Mouse (Mus musculus) brain, embryonic 14.5 days (tissue): ENCODE measurements at regions not wholly inside any gene's neighbourhood (a gene's known extent, or its start where the extent isn't known, plus 50 kb on each side); places are given as distances from the start of the nearest gene placed in this dataset.

Experiments used
- DNase-seq: peaks from one replicate; pipeline ENCODE4 v3.0.0-alpha.2; 2011; ENCODE audit warnings: low read depth
- CTCF ChIP-seq: fragments of 200-500 bp; IDR thresholded peaks from 2 replicates; pipeline ENCODE4 v1.5.1; 2012; ENCODE audit warnings: inconsistent platforms, mild to moderate bottlenecking, moderate library complexity, borderline replicate concordance; ENCODE audit not compliant: insufficient read depth, insufficient read length; ENCODE audit errors: extremely low read depth
- POLR2A ChIP-seq: fragments of 200-500 bp; IDR thresholded peaks from 2 replicates; pipeline ENCODE4 v1.6.1; 2012; ENCODE audit warnings: mild to moderate bottlenecking, inconsistent platforms, borderline replicate concordance; ENCODE audit not compliant: poor library complexity, insufficient read depth, insufficient read length, severe bottlenecking; ENCODE audit errors: extremely low read depth

DNA sequence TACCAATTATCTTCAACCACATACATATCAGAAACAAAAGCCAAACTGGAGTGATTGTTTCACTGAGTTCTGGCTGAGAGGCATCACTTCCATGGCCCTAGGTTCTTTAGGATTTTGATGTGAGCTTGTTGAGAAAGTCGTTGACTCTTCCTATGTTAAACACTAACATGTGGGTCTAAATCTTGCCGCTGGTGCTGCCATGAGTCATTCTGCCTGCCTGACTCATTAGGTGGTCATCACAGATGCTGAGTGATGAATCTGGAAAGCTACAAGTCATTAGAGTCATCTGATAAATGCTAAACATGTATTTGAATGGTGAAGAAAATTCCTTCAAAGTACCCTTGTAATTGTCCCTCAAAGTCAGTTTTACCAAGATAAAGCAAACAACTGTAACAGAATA lies 60.4 kb upstream of the Tac1 start:
- TF ChIP-seq POLR2A (no peak), CTCF (no peak)

DNA sequence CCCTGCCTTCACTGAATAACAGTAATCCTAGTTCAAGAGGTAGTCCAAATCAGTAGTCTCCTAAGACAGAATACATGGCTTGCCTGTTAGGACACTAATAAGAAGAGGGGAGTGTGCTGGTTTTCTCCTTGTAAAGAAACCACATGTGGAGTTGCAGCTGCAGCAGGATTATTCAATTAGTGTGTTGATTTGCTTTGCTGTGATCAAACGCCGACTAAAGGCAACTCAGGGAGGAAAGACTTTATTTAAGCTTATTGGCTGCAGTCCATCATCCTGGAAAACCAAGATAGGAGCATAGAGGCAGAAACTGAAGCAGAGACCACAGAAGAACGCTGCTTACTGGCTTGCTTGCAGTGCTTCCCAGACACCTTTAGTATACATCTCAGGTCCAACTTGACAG lies 57.9 kb upstream of the Tac1 start:
- no peak for TF ChIP-seq POLR2A
- no peak for TF ChIP-seq CTCF
- peak; percentile 58 for DNase-seq

More for the DNA sequence above, 60.4 kb upstream of the Tac1 start:
- no peak for DNase-seq
